Mouse (Mus musculus): ENCODE measurements around the gene Btbd35f6.
"Not testable (repeated sequence)": the region's sequence is repeated elsewhere in the genome, so short reads cannot be mapped to it uniquely, and the experiment has no call there.

DNA sequence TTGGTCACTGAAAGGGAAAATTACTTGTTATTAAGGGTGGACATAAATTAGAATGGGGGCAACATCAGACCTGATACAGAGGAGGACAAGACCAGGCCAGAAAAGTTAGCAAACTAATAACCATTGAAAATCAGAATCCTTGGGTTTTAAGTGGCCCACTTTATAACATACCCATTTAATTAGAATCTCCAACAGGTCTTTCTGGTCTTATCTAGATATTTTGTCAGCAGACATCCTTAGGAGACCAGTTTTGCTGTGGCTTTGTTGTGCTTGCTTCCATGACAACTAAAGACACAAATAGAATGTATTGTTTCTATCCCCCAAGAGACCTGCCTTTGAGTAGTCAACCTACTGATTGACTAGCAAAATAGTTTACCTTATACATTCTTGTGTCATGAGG, 30.4 kb upstream of the Btbd35f6 start, which contains the start of gene Gm21870:
- not testable (repeated sequence) for TF ChIP-seq CTCF (IDR thresholded peaks at IDR 0.05; ENCODE audit: control insufficient read depth, insufficient read depth, low read length); POLR2A (IDR thresholded peaks at IDR 0.05; ENCODE audit: borderline replicate concordance, control insufficient read depth, low read depth, low read length)

Data from bone marrow, adult 2 months (tissue).